Mouse (Mus musculus): ENCODE data around the gene Fbxl5.

Fbxl5 gene

GRCm38 (mm10) chr5:43786607-43787006 lies 34.8 kb downstream of the Fbxl5 start:
- CTCF ChIA-PET = no interaction called here

DNA sequence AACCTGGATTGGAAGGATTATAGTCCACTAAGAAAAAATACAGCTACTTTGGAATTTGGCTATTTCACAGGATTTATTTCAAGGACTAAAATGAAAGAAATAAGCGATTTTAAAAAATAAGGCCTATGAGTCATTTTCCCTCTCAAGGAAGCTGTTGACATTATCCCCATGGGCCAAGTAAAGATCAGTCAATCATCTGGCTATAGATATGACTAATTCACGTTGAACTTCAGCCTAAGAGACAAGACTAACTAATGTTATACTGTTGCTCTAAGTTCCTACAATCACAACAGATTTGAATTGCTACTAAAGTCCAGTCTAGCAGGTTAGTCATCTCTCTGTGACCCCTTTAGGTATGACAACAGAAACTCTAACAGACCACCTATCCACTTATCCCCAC lies 37.4 kb downstream of the Fbxl5 start:
- CTCF ChIA-PET = interaction anchor here (0.8 kb wide), 1 partner anchor 61 kb away, joined by 6 read pairs; no protein-coding TSS in a partner anchor

DNA sequence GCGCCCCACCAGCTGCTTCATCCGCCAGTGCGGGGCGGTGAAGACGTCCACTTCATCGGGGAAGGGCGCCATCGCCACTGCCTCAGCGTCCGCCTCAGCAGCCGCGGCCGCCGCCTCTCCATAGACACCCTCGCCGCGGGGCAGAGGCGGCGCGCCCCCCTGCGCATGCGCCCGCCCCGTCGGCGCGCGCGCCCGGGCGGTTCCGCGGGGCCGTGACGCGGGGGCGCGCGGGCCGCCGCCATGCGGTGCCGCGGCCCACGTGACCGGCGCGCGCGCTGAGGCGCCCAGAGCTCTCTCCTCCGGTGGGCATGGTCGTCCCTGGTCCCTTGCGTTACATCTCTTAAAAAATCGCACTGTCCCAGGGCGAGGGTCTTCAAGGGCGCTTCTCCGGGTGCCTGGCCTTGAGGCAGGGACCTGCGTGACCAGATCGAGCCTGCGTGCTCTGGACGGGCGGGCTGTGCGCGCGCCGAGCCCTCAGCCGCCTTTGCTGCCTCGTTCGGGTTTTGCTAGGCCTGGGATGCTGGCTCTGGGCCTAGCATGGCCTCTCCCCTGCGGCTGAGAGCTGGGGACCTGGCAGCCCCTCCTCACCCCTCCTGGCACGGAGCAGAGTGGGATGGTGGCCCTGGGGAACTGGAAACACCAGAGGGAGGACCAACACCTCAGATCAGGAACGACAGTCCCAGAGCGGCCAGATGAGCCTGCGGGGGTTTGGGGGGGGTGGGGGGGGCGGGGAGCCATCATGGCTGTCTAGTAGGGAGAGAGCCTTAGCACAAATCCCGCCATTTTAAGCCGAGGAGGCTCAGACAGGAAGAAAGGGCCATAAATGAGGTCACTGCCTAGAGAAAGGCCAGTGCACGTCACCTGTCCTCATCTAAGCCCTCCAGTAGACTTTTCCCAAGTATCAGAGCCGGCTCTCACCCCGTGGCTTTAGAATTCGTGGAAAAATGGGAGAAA lies 39.2 kb downstream of the Fbxl5 start:
- CTCF ChIA-PET = interaction anchor here (0.7 to 0.8 kb wide), 2 partner anchors 14 to 16 kb away, joined by 3 read pairs; no protein-coding TSS in a partner anchor

- CTCF ChIA-PET = no interaction called here
These were observed 39.9 kb downstream of the Fbxl5 start for GRCm38 (mm10) chr5:43781423-43781976.

- CTCF ChIA-PET = no interaction called here
These were observed 42.9 kb downstream of the Fbxl5 start for GRCm38 (mm10) chr5:43778583-43778982.

DNA sequence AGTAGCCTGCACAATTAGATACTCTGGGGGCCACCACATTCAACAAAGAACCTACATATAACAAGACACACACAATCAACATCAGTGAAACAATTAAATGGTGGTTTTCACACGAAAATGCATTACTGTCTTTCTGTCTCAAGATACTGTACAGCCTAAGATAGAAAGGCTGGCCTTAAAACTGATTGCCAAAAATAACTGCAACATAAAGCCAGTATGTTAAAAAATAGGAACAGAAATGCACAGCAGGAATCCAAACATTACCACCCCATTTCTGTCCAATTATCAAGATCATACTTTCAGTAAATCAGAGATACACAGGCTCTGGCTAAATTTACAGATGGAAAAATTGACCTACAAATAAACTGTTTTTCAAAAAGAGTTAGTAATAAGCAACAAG lies 44.4 kb downstream of the Fbxl5 start:
- CTCF ChIA-PET = no interaction called here

GRCm38 (mm10) chr5:43776407-43776806 lies 45.0 kb downstream of the Fbxl5 start:
- CTCF ChIA-PET = no interaction called here

DNA sequence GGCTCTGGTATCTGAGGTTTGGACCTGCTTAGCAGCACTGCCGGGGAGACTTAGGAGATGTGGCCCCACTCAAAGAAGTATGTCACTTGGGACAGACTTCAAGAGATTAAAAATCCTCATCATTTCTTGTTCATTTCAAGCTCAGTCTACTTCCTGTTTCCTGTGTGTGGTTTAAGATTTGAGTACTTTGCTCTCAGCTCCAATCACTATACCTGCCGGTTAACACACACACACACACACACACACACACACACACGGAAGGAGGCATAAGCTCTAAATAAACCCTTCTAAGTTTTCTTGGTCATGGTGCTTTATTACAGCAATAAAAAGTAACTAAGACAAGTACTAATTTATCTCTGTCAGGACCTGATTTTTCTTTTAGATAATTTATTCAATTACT lies 49.9 kb downstream of the Fbxl5 start:
- CTCF ChIA-PET = no interaction called here

DNA sequence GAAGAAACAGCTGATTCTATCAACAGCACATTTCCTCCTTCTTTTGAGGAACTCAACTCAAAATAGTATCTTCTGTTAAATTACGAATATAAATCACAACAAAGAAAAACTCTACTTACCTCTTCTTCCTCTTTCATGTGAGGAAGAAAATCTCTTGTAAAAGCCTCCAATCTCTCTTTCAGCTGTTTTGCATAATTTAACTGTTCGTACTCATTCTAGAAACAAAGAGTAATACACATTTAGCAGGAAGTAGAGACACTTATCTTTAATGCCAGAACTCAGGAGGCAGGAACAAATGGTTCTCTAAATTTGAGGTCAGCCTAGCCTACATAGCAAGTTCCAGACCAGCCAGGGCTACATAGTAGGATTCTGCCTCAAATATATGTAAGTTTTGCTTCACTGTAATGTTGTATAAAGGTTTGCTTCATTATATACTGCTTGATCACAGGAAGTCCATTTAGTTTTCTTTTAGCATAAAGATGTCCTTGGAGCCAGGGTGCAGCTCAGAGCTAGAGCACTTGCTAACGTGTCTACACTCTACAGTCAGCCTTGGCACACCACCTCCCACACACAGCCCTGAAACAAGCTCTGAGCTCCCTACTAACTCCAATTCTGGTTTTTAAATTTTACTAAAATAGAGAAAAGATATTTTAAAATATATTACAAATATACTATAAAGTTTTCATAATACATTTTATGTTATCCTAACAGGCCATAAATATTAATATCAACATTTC lies 50.7 kb downstream of the Fbxl5 start:
- CTCF ChIA-PET = no interaction called here

GRCm38 (mm10) chr5:43749092-43749491 lies 72.3 kb downstream of the Fbxl5 start:
- CTCF ChIA-PET = interaction anchor here (0.6 to 0.7 kb wide), 2 partner anchors 208 to 407 kb away, joined by 3 read pairs; no protein-coding TSS in a partner anchor

- CTCF ChIA-PET = no interaction called here
These were observed 73.4 kb downstream of the Fbxl5 start for GRCm38 (mm10) chr5:43748039-43748438.

GRCm38 (mm10) chr5:43745156-43745555 lies 76.3 kb downstream of the Fbxl5 start:
- CTCF ChIA-PET = no interaction called here

GRCm38 (mm10) chr5:43744187-43744586 lies 77.3 kb downstream of the Fbxl5 start:
- CTCF ChIA-PET = no interaction called here

GRCm38 (mm10) chr5:43732381-43732780 lies 89.1 kb downstream of the Fbxl5 start:
- CTCF ChIA-PET = interaction anchor here (0.6 kb wide), 1 partner anchor 345 kb away, joined by 3 read pairs; no protein-coding TSS in a partner anchor

GRCm38 (mm10) chr5:43728375-43729165 lies 92.9 kb downstream of the Fbxl5 start:
- CTCF ChIA-PET = interaction anchor here (0.5 kb wide), 1 partner anchor 437 kb away, joined by 3 read pairs; no protein-coding TSS in a partner anchor

GRCm38 (mm10) chr5:43723830-43724229 lies 97.6 kb downstream of the Fbxl5 start:
- CTCF ChIA-PET = no interaction called here

- CTCF ChIA-PET = no interaction called here
These were observed 99.0 kb downstream of the Fbxl5 start for GRCm38 (mm10) chr5:43722452-43722783.

- CTCF ChIA-PET = no interaction called here
These were observed 99.6 kb downstream of the Fbxl5 start for GRCm38 (mm10) chr5:43721538-43722451.

GRCm38 (mm10) chr5:43699240-43699639 lies 122.2 kb downstream of the Fbxl5 start:
- CTCF ChIA-PET = no interaction called here

DNA sequence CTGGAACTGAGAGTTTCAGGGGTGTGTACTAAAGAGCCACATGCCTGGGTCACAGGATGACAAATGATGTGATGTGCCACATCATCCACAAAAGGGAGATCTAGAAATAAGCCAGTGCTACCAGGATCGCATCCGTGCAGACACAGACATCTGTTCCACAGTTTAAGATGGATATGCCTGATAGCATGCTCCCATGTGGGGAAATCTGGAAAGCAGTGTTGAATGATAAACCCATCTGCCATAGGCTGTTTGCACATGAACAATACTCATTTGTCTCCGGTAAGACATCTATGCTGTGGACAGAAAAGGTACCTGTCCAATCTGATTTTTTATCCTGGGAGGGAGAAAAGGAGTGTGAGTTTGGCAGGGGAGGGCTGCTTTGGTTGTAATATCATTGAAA lies 124.3 kb downstream of the Fbxl5 start:
- CTCF ChIA-PET = no interaction called here

All from spleen, embryonic (tissue).